Mouse (Mus musculus): Measurements from ENCODE around the gene Gdf9.
A peak's percentile ranks its signal among the peaks of the same experiment; 100 is the strongest.

Gdf9 gene

GRCm38 (mm10) chr11:53445562-53445961, 14.7 kb downstream of the Gdf9 start:
- DNase-seq (ENCODE audit: low read depth, low spot score): no peak

GRCm38 (mm10) chr11:53446183-53446582, 15.4 kb downstream of the Gdf9 start:
- no peak for DNase-seq (ENCODE audit: low read depth, low spot score)

- DNase-seq (ENCODE audit: low read depth, low spot score): no peak
Observed at GRCm38 (mm10) chr11:53447996-53448395, 17.2 kb downstream of the Gdf9 start.

- DNase-seq (ENCODE audit: low read depth, low spot score): no peak
Observed at GRCm38 (mm10) chr11:53448529-53448928, 17.7 kb downstream of the Gdf9 start.

GRCm38 (mm10) chr11:53450070-53450705, 19.4 kb downstream of the Gdf9 start:
- no peak for DNase-seq (ENCODE audit: low read depth, low spot score)

- no peak for DNase-seq (ENCODE audit: low read depth, low spot score)
Observed at GRCm38 (mm10) chr11:53451361-53451760, 20.5 kb downstream of the Gdf9 start.

GRCm38 (mm10) chr11:53452396-53452795, 21.6 kb downstream of the Gdf9 start:
- no peak for DNase-seq (ENCODE audit: low read depth, low spot score)

- DNase-seq (ENCODE audit: low read depth, low spot score): no peak
Observed at GRCm38 (mm10) chr11:53453031-53453430, 22.2 kb downstream of the Gdf9 start.

GRCm38 (mm10) chr11:53456474-53457371, 25.9 kb downstream of the Gdf9 start, which contains the start of the genes Gm10447 and Shroom1:
Gene Gm10447, minus strand, starts transcription at chr11:53457110.
Gene Shroom1, plus strand, starts transcription at chr11:53457205.
- DNase-seq (ENCODE audit: low read depth, low spot score): no peak

- no peak for DNase-seq (ENCODE audit: low read depth, low spot score)
Observed at GRCm38 (mm10) chr11:53457372-53457954, 26.6 kb downstream of the Gdf9 start.

GRCm38 (mm10) chr11:53458996-53459395, 28.2 kb downstream of the Gdf9 start:
- DNase-seq (ENCODE audit: low read depth, low spot score): no peak

- no peak for DNase-seq (ENCODE audit: low read depth, low spot score)
Observed at GRCm38 (mm10) chr11:53460192-53460591, 29.4 kb downstream of the Gdf9 start.

GRCm38 (mm10) chr11:53461727-53462126, 30.9 kb downstream of the Gdf9 start:
- no peak for DNase-seq (ENCODE audit: low read depth, low spot score)

GRCm38 (mm10) chr11:53463551-53464424, 33.0 kb downstream of the Gdf9 start:
- no peak for DNase-seq (ENCODE audit: low read depth, low spot score)

GRCm38 (mm10) chr11:53466231-53466971, 35.6 kb downstream of the Gdf9 start:
- peak; percentile 67 for DNase-seq (ENCODE audit: low read depth, low spot score)

GRCm38 (mm10) chr11:53469294-53469967, 38.6 kb downstream of the Gdf9 start:
- DNase-seq (ENCODE audit: low read depth, low spot score): no peak

- DNase-seq (ENCODE audit: low read depth, low spot score): peak; percentile 92
Observed at GRCm38 (mm10) chr11:53469968-53470695, 39.3 kb downstream of the Gdf9 start, which contains the start of gene Gm9837. Gene Gm9837, minus strand, starts transcription at chr11:53470479.

GRCm38 (mm10) chr11:53472709-53473108, 41.9 kb downstream of the Gdf9 start:
- no peak for DNase-seq (ENCODE audit: low read depth, low spot score)

- no peak for DNase-seq (ENCODE audit: low read depth, low spot score)
Observed at GRCm38 (mm10) chr11:53475620-53476019, 44.8 kb downstream of the Gdf9 start.
